Mouse (Mus musculus) liver (tissue): ENCODE results near the gene Tmem217.
"Not testable (repeated sequence)": the region's sequence is repeated elsewhere in the genome, so short reads cannot be mapped to it uniquely, and the experiment has no call there.

ENCODE experiments used
- DNase-seq: peaks from one replicate; pipeline ENCODE4 v3.0.0-alpha.2; 2020; ENCODE audit warnings: mixed read lengths

The Tmem217 gene

GRCm38 (mm10) chr17:29548494-29548893, 3.7 kb downstream of the Tmem217 start:
- no peak for DNase-seq

GRCm38 (mm10) chr17:29545241-29545640, 6.9 kb downstream of the Tmem217 start:
- DNase-seq: no peak

- no peak for DNase-seq
Measured at GRCm38 (mm10) chr17:29544064-29544463, 8.1 kb downstream of the Tmem217 start.

- DNase-seq: no peak
Measured at GRCm38 (mm10) chr17:29542831-29543690, 9.1 kb downstream of the Tmem217 start.

GRCm38 (mm10) chr17:29541419-29541818, 10.8 kb downstream of the Tmem217 start:
- peak; percentile 12 for DNase-seq

- DNase-seq: no peak
Measured at GRCm38 (mm10) chr17:29540426-29540825, 11.8 kb downstream of the Tmem217 start.

GRCm38 (mm10) chr17:29533866-29534265, 18.3 kb downstream of the Tmem217 start:
- no peak for DNase-seq

- DNase-seq: peak; percentile 37
Measured at GRCm38 (mm10) chr17:29531757-29532384, 20.3 kb downstream of the Tmem217 start.

- DNase-seq: peak; percentile 44
Measured at GRCm38 (mm10) chr17:29531278-29531677, 20.9 kb downstream of the Tmem217 start.

GRCm38 (mm10) chr17:29530508-29530907, 21.7 kb downstream of the Tmem217 start:
- DNase-seq: no peak

- DNase-seq: no peak
Measured at GRCm38 (mm10) chr17:29528568-29529187, 23.5 kb downstream of the Tmem217 start.

GRCm38 (mm10) chr17:29525613-29526012, 26.6 kb downstream of the Tmem217 start:
- DNase-seq: no peak

GRCm38 (mm10) chr17:29519731-29520130, 32.5 kb downstream of the Tmem217 start:
- no peak for DNase-seq

GRCm38 (mm10) chr17:29518665-29519064, 33.5 kb downstream of the Tmem217 start:
- DNase-seq: not testable (repeated sequence)

- DNase-seq: peak; percentile 81
Measured at GRCm38 (mm10) chr17:29514435-29514834, 37.8 kb downstream of the Tmem217 start.

- DNase-seq: peak; percentile 93
Measured at GRCm38 (mm10) chr17:29513044-29513730, 39.0 kb downstream of the Tmem217 start.

- DNase-seq: peak; percentile 41
Measured at GRCm38 (mm10) chr17:29510691-29511090, 41.5 kb downstream of the Tmem217 start.

- peak; percentile 89 for DNase-seq
Measured at GRCm38 (mm10) chr17:29508927-29509608, 43.1 kb downstream of the Tmem217 start.

- DNase-seq: peak; percentile 50
Measured at GRCm38 (mm10) chr17:29503700-29504099, 48.5 kb downstream of the Tmem217 start.

- peak; percentile 70 for DNase-seq
Measured at GRCm38 (mm10) chr17:29502669-29503665, 49.2 kb downstream of the Tmem217 start.
